Mouse (Mus musculus) erythroblast, adult 5-6 weeks (primary cell): ENCODE measurements around the gene Mrpl10. TPM values are rescaled to one million over a fixed set of nuclear protein-coding genes. Genes with fewer than 3 reads are reported as not detected.
A peak's percentile ranks its signal among the peaks of the same experiment; 100 is the strongest.

Experiments used
- ATAC-seq: replicated peaks from 2 replicates; pipeline ENCODE4 v1.8.0; 2016; ENCODE audit warnings: moderate number of reproducible peaks, mild to moderate bottlenecking, moderate TSS enrichment, inconsistent platforms; ENCODE audit not compliant: poor library complexity, low FRiP score, severe bottlenecking
- total RNA-seq, 2 experiments: library from RNA; stranded (forward) in 1 of 2; stranded (reverse) in 1 of 2; fragments of 150-400 nt in 1 of 2; fragments of 200-764, 138-1000 nt in 1 of 2; gene quantifications; 2 replicates each; pipeline versions ENCODE4 v1.2.3 to v1.2.4; 2015 to 2017; ENCODE audit warnings: low replicate concordance in 2 of 2

The Mrpl10 gene
- total RNA-seq, 2 experiments from 2014 or later = 6.2 to 8.8 TPM

DNA sequence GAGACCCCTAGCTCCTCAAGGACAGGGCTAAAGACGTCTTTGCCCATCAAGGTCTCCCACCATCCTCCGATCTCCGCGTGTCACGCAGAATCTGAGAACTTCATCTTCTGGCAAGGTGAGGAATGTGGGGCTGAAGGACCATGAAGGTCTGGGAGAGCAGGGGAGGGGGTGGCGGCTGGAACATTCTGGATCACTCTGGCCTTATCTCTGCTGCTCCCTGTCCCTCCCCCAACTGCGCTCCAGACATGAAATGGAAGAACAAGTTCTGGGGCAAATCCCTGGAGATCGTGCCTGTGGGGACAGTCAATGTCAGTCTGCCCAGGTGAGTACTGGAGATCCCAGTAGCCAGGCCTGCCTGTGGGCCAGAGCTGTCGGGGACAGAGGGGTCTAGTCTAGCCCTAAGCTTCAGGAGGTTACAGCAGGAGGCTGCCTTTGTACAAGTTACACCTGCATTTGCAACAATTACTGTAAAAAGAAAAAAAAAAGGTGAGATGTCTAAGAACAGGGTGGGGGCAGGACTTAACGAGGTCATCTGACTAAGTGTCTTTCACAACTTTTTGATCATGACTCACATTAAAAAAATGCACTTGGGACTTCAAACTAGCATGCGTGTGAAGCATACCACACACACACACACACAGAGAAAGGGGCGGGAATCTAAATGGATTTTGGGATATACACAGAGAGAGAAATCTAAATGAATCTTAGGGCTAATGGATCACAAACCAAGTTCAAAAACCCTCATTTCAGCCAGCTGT, 24.4 kb downstream of the Mrpl10 start:
- ATAC-seq = no peak

DNA sequence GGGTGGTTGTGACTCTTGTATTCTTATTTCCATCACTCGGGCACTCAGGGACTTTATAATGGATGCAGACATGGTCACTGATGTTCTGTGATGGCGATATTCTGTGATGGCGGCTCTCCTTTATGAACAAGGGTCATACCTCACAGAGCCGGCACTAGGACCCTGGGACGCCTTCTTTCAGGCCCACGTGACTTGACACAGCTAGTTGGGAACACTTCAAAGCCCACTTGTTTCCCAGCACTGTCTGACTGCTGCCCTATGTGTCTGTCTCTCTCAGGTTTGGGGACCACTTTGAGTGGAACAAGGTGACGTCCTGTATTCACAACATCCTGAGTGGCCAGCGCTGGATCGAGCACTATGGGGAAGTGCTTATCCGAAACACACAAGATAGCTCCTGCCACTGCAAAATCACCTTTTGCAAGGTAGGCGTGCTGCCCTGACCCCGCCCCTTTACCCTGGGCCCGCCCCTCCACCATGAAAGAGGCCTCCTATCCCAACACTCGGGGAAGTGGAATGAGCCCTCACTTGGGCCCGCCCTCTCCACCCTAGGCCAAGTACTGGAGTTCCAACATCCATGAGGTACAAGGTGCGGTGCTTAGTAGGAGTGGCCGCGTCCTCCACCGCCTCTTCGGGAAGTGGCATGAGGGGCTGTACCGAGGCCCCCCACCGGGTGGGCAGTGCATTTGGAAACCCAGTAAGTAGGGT, 25.4 kb downstream of the Mrpl10 start:
- ATAC-seq = no peak

DNA sequence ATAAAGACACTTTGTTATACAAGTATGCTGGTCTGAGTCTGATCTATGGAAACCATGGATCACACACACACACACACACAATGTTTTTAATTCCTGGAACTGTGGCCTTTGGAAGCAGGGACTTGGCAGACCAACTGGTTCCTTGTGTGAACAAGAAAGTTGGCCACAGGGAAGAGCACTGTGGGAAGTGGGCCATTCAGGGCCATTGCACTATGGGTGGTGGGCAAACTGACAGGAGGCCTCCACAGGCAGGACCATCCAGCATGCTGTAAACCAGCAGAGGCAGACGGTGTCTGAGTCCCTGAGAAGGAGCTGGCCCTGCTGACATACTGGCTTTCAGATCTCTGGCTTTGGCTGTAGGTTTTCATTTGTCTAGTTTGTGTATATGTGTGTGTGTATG, 28.0 kb downstream of the Mrpl10 start:
- no peak for ATAC-seq

DNA sequence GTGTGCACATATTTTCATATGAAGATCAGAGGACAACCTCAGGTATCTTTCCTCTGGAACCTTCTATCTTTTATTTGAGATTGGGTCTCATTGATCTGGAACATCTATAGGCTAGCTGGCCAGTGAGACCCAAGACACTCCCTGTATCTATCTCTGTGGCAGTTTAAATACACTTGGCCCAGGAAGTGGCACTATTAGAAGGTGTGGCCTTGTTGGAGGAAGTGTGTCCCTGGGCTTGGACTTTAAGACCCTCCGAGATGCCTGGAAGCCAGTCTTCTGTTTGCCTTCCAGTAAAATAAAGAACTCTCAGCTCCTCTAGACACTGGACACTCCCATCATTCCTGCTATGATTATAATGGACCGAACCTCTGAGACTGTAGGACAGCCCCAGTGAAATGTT, 28.4 kb downstream of the Mrpl10 start:
- no peak for ATAC-seq

DNA sequence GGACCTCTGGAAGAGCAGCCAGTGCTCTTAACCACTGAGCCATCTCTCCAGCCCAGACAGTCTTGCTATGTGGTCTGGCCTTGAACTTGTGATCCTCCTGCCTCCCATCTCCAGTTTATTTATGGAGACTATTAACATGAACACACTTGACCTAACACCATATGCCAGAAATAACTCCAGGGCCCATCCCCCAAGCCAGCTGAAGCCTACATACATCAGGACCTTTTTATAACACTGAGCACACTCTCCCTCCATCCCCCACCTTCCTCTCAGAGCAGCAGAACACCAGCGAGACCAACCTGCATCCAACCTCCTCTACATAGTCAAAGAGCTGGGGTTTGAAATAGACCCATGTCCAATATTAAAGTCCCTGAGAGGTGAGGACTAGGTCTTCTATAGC, 29.8 kb downstream of the Mrpl10 start:
- no peak for ATAC-seq

DNA sequence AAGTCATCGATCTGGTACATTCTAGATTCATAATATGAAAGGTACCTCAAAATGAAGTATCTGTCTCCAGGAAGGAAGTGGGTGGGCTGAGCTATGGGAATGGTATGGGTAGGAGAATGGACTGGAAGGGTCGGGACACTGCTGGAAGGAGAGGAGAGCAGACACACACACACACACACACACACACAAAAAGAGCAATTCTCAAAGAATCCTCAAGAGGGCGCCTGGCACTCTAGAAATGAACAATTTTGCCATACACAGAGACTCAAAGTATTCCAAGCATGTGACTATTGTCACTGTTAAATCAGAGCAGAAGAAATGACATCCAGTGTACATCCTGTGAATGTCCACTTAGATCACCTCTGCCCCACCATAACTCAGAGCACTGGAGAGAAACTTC, 31.2 kb downstream of the Mrpl10 start:
- no peak; the same call in 1 of the 2 replicates for ATAC-seq

DNA sequence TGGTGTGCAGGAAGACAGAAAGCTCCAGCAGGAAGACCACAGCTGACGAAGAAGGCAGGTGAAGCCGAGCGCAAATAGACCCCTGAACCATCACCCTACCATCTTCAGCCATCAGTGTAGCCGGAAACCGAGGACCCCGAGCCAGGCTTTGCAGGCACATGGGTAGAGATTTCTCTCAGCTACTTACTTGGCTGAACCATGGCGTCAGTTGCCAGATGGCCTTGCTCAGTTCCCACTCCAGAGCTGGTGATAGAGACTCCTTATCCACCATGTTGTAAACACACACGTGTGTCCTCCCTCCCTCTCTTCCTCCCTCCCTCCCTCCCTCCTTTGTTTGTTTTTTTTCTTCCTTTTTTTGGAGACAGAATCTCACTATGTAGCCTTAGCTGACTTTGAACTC, 32.9 kb downstream of the Mrpl10 start:
- ATAC-seq = no peak

DNA sequence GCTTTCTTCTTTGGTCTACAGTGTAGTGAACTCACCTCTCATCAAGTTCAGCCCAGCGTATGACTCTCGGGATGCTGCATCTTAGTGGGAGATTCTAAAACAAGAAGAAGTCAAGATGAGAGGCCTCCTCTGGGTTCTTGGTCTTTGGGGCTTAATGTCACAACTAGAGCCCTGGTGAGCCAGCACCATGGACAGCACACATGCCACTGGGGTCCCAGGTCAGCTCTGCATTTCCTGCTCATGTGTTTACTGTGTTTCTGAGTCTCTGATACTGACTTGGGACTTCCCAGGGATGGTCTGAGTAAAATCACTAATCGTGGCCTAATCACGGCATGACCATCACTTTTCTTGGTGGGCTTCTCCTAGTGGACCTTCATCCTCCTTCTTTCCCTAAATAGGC, 37.4 kb downstream of the Mrpl10 start:
- no peak for ATAC-seq

DNA sequence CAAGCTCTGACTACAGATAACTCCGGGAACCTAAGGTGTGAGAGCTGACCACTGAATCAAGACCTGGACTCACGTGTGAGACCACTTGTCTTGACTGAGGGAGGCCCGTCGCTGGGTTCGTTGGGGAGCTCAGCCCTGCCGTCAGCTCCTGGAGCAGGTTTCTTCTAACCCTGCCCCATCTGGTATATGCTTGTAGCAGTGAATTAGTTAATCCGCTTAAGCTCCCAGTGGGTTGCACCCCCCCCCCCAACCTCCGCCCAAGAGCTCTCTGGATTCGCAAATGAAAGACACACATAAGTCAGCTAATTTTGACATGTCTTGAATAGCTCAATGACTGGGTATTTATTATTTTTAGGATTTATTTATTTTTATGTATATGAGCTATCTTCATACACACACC, 38.9 kb downstream of the Mrpl10 start:
- no peak for ATAC-seq

DNA sequence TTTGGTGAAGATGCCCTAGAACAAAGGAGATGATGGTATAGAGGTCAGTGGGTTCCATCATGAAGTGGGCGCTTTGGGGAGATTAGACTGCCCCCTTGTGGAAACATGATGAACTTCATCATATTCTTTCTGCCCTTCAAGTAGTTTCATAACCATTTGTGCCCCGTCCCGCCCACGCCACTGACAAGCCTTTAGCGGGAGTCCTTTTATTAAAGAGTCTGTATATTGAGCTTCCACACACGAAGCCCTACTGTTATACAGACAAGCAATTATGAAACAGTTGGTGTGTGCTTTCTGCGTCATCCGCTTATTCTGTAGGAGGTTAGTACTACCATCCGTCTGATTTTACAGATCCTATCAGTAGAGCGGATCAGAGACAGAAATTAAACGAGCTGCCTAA, 41.6 kb downstream of the Mrpl10 start:
- ATAC-seq = peak; percentile 54

DNA sequence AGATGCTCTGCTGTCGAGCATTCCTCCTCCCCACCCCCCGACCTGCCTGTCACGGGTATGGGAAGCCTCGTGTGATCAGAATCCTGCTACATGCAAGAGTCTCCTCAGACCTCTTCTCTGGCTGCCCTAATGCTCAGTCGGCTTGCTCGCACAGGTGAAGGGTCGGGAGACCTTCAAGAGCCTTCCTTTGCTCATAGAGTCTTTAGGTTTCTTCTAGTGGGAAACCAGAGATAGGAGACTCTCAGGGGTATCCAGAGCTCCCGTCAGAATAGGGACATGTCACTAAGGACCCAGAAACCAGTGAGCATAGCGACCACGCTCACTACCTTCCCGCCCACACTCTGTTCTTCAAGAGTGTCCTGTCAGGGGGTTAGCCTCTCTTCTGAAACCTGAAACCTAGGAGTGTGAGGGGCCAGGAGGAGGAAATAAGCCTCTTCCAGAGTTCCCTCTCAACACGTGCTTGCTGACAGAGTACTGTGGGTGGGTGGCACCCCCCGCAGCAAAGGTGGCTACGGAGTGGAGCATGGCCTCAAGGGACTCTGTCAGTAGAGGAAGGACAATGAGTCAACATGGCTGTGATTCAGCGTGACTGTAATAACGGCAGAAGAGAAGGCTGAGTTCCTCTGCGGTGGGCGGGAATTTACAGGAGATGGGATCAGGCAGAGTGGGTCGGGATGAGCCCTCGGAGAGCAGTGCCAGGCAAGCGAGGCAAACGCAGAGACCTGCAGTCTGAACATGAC, 42.2 kb downstream of the Mrpl10 start:
- no peak for ATAC-seq

DNA sequence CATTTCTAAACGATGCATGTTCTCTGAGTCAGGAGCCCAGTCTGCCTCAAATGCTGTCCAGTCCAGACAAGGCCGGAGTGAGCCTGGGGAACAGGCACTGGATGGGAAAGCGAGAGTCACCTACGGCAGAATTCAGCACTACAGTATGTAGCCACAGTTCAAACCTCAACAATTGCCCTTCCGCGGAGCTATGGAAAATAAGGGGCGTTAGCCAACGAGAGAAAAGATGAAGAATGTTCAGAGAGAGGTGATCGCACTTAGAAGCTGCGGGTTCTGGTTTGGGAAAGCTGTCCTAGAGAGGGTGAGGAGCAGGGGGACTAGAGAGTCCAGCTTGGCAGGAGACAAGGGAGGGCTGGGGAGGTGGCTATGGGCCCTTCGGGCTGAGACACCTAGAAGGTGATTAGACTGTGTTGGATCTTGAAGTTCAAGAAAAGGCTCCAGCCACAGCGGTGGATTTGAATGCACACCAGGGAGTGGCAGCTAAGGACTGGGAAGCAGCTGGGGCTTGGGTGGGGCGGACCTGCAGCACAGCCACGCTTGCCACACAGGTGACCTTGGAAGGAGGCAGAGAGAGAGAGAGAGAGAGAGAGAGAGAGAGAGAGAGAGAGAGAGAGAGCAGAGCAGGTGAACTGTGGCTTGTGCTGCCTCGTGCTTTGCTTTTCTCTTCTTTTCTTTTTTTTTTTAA, 43.6 kb downstream of the Mrpl10 start:
- no peak for ATAC-seq

DNA sequence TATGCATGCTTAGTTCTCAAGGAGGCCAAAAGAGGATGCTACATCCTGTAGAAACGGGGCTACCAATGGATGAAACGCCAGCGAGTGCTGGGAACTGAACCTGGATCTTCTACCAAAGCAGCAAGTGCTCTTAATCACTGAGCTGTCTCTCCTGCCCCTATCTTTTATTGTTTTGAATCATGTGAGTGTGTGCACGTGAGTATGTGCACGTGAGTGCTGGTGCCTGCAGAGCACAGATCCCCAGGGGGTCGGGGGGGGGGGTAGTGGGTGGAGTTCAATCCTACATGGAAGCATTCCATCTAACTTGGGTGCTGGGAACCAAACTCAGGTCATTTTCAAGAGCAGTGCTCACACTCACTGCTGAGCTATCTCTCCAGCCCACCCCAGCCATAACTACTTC, 45.0 kb downstream of the Mrpl10 start:
- no peak for ATAC-seq

DNA sequence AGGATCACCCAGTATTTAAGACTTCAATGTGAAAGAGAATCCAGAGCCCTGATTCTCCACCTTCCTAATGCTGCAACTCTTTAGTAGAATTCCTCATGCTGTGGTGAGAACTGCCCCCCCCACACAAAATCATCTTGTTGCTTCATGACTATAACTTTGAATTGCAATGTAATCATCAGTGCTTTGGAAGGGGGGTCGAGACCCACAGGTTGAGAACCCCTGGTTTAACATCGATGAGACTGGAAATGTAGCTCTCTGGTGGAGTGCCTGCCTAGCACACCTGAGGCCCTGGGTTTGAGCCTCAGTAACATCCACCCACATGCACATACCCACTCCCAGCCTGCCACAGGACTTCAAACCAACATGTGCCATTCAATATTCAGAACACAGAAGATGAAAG, 53.2 kb downstream of the Mrpl10 start:
- ATAC-seq = no peak

DNA sequence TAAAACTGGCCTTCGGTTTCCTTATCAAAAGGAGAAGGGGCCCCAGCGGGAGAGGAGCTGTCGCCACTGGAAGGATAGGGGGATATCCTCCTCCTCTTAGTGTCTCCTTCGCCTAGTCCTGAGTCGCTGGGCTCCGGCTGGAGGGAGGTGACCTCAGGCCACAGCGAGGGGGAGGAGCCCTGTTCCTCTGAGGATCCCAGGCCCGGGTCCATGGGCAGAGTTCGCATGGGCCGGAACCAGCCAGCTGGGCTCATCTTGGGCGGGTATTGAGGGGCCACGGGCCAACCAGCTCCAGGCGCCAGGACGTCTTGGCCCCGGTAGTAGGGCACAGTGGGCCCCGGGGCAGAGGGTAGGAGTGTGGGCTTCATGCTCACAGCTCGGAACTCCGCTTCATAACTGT, 57.4 kb downstream of the Mrpl10 start:
- no peak for ATAC-seq

Other genes starting within 250 kb of the Mrpl10 start
- 27.0 and 27.1 TPM in 2 replicates for gene Nfe2l1, start 211.6 kb upstream of the Mrpl10 start, total RNA-seq (2015; ENCODE audit: low replicate concordance)
- gene Nfe2l1, start 211.6 kb upstream of the Mrpl10 start, total RNA-seq (2017; ENCODE audit: low replicate concordance) = 26.5 and 32.5 TPM in 2 replicates
- not detected in 2 replicates for gene Copz2, start 191.7 kb upstream of the Mrpl10 start, total RNA-seq (2015; ENCODE audit: low replicate concordance)
- gene Copz2, start 191.7 kb upstream of the Mrpl10 start, total RNA-seq (2017; ENCODE audit: low replicate concordance) = not detected in 2 replicates
- 6.1 and 8.6 TPM in 2 replicates for gene Cdk5rap3, start 125.1 kb upstream of the Mrpl10 start, total RNA-seq (2015; ENCODE audit: low replicate concordance)
- 6.8 and 17.3 TPM in 2 replicates for gene Cdk5rap3, start 125.1 kb upstream of the Mrpl10 start, total RNA-seq (2017; ENCODE audit: low replicate concordance)
- not detected in 2 replicates for gene Prr15l, start 113.5 kb upstream of the Mrpl10 start, total RNA-seq (2015; ENCODE audit: low replicate concordance)
- gene Prr15l, start 113.5 kb upstream of the Mrpl10 start, total RNA-seq (2017; ENCODE audit: low replicate concordance) = 0.94 and 1.3 TPM in 2 replicates
- 231 and 288 TPM in 2 replicates for gene Pnpo, start 97.6 kb upstream of the Mrpl10 start, total RNA-seq (2015; ENCODE audit: low replicate concordance)
- gene Pnpo, start 97.6 kb upstream of the Mrpl10 start, total RNA-seq (2017; ENCODE audit: low replicate concordance) = 381 and 405 TPM in 2 replicates
- 16.1 and 17.1 TPM in 2 replicates for gene Sp2, start 58.6 kb upstream of the Mrpl10 start, total RNA-seq (2015; ENCODE audit: low replicate concordance)
- 4.4 and 6.1 TPM in 2 replicates for gene Sp2, start 58.6 kb upstream of the Mrpl10 start, total RNA-seq (2017; ENCODE audit: low replicate concordance)
- gene Sp6, start 28.2 kb upstream of the Mrpl10 start, total RNA-seq (2015; ENCODE audit: low replicate concordance) = not detected in 2 replicates
- gene Sp6, start 28.2 kb upstream of the Mrpl10 start, total RNA-seq (2017; ENCODE audit: low replicate concordance) = not detected in 2 replicates
- 0.84 TPM in 1 of 2 replicates, not detected in the other for gene Scrn2, start 11.6 kb upstream of the Mrpl10 start, total RNA-seq (2015; ENCODE audit: low replicate concordance)
- gene Scrn2, start 11.6 kb upstream of the Mrpl10 start, total RNA-seq (2017; ENCODE audit: low replicate concordance) = 2.0 and 3.1 TPM in 2 replicates
- 6.5 TPM in 1 of 2 replicates, not detected in the other for gene Lrrc46, start 153 bp upstream of the Mrpl10 start, total RNA-seq (2015; ENCODE audit: low replicate concordance)
- 0.17 TPM in 1 of 2 replicates, not detected in the other for gene Lrrc46, start 153 bp upstream of the Mrpl10 start, total RNA-seq (2017; ENCODE audit: low replicate concordance)
- 5.6 and 7.3 TPM in 2 replicates for gene Osbpl7, start 9.1 kb downstream of the Mrpl10 start, total RNA-seq (2015; ENCODE audit: low replicate concordance)
- 2.1 and 5.7 TPM in 2 replicates for gene Osbpl7, start 9.1 kb downstream of the Mrpl10 start, total RNA-seq (2017; ENCODE audit: low replicate concordance)
- not detected in 2 replicates for gene Tbx21, start 73.8 kb downstream of the Mrpl10 start, total RNA-seq (2015; ENCODE audit: low replicate concordance)
- not detected in 2 replicates for gene Tbx21, start 73.8 kb downstream of the Mrpl10 start, total RNA-seq (2017; ENCODE audit: low replicate concordance)
- 0.96 and 2.7 TPM in 2 replicates for gene Tbkbp1, start 109.9 kb downstream of the Mrpl10 start, total RNA-seq (2015; ENCODE audit: low replicate concordance)
- gene Tbkbp1, start 109.9 kb downstream of the Mrpl10 start, total RNA-seq (2017; ENCODE audit: low replicate concordance) = 0.70 and 6.3 TPM in 2 replicates
- 30.6 and 42.6 TPM in 2 replicates for gene Kpnb1, start 146.3 kb downstream of the Mrpl10 start, total RNA-seq (2015; ENCODE audit: low replicate concordance)
- gene Kpnb1, start 146.3 kb downstream of the Mrpl10 start, total RNA-seq (2017; ENCODE audit: low replicate concordance) = 102 and 119 TPM in 2 replicates
- 18.1 and 21.7 TPM in 2 replicates for gene Npepps, start 239.1 kb downstream of the Mrpl10 start, total RNA-seq (2015; ENCODE audit: low replicate concordance)
- gene Npepps, start 239.1 kb downstream of the Mrpl10 start, total RNA-seq (2017; ENCODE audit: low replicate concordance) = 7.2 and 21.7 TPM in 2 replicates